Mouse (Mus musculus) brain, embryonic 14.5 days (tissue): ENCODE results near the gene Ncoa6. TPM values are rescaled to one million over a fixed set of nuclear protein-coding genes. Genes with fewer than 3 reads are reported as not detected.

Source experiments
- DNase-seq: peaks from one replicate; pipeline ENCODE4 v3.0.0-alpha.2; 2011; ENCODE audit warnings: low read depth
- CTCF ChIP-seq: fragments of 200-500 bp; IDR thresholded peaks from 2 replicates; pipeline ENCODE4 v1.5.1; 2012; ENCODE audit warnings: inconsistent platforms, mild to moderate bottlenecking, moderate library complexity, borderline replicate concordance; ENCODE audit not compliant: insufficient read depth, insufficient read length; ENCODE audit errors: extremely low read depth
- POLR2A ChIP-seq: fragments of 200-500 bp; IDR thresholded peaks from 2 replicates; pipeline ENCODE4 v1.6.1; 2012; ENCODE audit warnings: mild to moderate bottlenecking, inconsistent platforms, borderline replicate concordance; ENCODE audit not compliant: poor library complexity, insufficient read depth, insufficient read length, severe bottlenecking; ENCODE audit errors: extremely low read depth
- polyA plus RNA-seq: library from polyadenylated mRNA; depleted of rRNA; stranded (reverse); fragments of >200 nt; gene quantifications from 2 replicates; pipeline ENCODE4 v1.2.3, GENCODE M21; 2012; rRNA removed

Gene Ncoa6
- polyA plus RNA-seq = 56.8 and 75.2 TPM in 2 replicates

DNA sequence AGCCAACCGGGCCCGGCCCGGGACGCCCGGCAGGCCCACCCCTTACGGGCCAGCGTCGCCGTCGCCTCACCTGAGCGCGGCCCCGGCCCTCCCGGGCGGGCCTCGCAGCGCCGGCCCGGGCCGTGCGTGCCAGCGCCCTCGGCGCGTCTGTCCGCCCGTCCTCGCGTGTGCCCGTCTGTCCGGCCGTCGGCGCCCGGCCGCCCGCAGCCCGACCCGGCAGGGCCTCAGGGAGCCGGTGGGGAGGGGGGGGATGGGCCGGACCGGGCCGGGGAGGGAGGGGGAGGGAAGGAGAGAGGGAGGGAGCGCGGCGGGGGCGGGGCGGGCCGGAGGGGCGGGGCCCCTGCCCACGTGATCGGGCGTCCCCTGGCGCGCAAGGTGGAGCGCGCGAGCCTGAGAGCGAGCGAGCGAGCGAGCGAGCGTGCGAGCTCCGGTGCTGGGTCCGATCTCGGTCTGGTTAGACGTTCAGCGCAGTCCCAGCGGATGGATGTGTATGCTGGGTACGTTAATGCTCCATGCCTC, at the start of gene Ncoa6:
Ncoa6 (minus strand) TSS at position 325 of the 519 bp plus-strand sequence.
- DNase-seq = peak; percentile 92
- no peak for TF ChIP-seq CTCF
- TF ChIP-seq POLR2A = peak; percentile 71

DNA sequence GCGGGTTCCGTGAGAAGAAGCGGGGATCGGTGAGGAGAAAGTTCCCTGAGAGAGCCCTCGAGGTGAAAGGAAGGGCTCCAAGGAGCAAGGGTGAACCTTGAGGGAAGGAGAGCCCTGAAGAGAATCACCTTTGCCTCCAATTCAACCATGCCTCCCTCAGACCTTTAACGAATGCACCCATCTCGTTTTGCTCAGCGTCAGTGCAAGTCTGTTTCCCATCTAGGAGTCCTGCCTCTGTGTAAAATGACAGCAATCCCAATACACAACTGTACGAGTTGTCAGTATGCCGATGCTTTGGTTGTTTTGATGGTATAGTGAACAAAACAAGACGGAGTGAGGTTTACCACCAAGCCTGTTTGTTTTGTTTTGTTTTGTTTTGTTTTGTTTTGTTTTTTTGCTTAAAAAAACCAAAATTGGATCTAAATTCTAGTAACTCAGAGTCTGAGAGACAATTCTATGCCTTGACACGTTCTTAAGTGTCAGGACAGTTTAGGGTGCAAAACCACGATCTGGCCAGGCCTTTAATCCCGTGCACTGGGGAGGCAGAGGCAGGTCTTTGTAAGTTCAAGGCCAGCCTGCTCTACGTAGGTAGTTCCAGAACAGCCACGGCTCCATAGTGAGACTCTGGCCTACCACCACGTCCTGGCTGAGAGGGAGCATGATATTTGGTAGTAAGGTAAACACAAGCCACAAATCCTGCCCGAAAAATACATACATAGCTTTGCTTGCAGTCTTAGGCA, 45.0 kb upstream of the Ncoa6 start:
- TF ChIP-seq CTCF = no peak
- TF ChIP-seq POLR2A = no peak
- no peak for DNase-seq

DNA sequence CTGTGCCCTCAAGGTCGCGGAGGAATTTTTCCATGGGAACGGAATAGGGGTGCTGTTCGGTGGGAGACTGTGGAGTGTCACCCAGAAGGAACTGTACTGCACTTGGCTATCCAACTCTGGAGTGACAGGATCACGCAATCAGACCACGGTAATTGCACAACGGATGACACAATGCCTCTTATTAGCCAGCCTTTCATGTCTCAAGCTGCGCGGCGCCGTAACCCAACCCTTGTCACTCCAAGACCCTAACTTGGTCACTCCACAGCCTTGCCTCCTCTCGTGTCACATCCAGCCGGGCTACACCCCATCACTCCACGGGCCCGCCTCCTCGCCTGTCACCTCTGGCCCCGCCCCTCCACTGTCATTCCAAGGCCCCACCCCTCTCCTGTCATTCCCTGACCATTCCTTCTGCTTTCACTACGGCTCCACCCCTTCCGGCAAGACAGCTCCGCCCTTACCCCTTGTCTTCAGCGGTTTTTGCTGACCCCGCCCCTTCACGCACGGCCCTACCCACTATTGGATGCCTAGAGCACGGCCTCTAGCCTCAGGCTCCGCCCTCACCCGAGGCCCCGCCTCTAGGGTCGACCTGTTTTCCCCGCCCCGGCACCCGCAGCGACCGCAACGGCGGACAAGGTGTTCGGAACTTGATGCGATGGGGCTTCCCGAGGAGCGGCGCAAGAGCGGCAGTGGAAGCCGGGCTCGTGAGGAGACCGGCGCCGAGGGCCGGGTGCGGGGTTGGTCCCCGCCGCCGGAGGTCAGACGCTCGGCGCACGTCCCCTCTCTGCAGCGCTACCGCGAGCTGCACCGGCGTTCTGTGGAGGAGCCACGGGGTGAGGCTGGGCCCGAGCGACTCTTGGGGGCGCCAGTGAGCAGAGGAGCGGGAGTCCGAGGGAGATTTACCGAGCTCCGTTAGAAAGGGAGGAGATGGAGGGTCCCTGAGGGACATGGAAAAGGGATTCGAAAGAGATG, 44.0 kb upstream of the Ncoa6 start, which contains the start of the genes Acss2 and Ggt7:
Acss2 (plus strand) TSS at position 494 of the 969 bp plus-strand sequence.
Ggt7 (minus strand) TSS at position 783 of the 969 bp plus-strand sequence.
- peak; percentile 99 for DNase-seq
- TF ChIP-seq POLR2A (0 out of 2 replicates have a peak, but pooled peaks have one; percentile 25), CTCF (peak; percentile 71)

DNA sequence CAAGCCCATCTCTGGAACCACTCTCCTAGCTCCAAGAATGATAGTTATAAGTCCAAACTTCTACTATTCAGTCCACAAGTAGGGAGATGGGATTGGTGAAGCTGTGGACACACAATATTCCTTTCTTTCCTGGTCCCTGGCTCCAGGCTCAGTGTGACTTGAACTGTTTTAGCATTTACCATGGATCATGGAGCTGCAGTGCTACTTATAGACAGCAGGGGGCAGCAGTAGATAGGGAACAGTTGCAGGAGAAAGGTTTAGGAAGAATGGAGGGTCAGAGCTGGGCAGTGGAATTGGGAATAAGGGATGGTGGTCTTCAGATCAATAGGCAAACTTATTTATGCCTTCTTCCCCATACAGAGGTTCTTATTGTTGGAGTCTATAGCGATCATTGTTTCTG, 42.2 kb upstream of the Ncoa6 start:
- peak; percentile 83 for DNase-seq
- TF ChIP-seq CTCF (peak; percentile 90; the same call in 1 of the 2 replicates), POLR2A (no peak)

DNA sequence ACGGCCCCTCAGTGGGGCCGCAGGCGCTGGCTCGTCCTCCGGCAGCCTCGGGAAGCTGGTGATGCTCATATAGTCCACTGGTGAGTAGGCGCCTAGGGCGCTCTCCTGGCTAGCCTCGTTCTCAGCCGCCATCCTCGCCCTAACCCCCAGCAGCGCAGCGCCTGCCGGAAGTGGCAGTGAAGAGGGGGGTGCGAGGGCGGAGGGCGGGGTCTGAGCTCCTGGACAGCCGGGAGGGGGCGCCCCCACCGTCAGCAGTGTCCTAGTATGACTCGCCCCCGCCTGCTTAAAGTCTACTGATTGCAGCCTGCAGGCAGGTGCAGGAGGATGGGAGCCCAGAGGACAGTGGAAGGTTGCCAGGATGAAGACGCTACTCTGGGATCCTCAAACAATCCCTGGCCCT, 41.0 kb upstream of the Ncoa6 start:
- DNase-seq = peak; percentile 89
- no peak; the same call in 1 of the 2 replicates for TF ChIP-seq CTCF
- peak; percentile 38; the same call in 1 of the 2 replicates for TF ChIP-seq POLR2A

DNA sequence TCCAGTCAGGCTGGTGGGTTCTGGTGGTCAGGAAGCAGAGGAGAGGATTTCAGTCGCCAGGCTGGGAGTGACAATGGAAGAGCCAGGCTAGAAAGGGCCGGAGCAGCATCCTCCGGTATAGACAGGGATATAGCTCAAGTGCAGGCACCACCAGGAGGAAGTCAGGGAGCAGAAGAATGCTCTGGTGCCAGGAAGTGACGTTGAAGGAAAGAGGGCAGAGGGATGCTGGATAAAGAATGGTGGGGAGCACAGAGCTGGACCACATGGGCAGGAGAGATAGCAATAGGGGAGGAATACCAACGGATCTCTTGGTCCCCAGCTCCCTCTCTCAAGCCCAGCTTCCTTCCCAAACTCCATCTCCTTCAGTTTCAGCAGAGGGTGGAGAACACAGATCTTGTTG, 39.8 kb upstream of the Ncoa6 start:
- DNase-seq = peak; percentile 23
- TF ChIP-seq POLR2A (no peak), CTCF (no peak)

DNA sequence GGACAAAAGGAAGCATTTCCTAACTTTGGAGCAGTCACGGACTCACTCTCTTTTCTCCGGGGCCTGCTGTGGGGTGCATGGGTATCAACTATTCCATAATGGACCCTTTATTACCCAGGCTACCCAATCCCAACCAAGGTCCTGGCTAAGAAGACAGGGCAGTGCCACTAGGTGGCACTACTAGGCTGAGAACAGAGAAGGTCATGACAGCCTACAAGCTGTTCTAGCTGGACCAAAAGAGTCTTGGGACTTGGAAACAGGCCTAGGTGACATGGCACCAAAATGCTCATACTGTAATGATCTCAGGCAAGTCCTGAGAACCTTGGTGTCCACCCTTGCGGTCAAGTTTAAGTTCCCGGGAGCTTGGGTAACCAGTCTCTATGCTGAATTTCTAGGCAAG, 38.8 kb upstream of the Ncoa6 start:
- DNase-seq = peak; percentile 60
- TF ChIP-seq CTCF = peak; percentile 71; the same call in 1 of the 2 replicates
- TF ChIP-seq POLR2A = no peak

DNA sequence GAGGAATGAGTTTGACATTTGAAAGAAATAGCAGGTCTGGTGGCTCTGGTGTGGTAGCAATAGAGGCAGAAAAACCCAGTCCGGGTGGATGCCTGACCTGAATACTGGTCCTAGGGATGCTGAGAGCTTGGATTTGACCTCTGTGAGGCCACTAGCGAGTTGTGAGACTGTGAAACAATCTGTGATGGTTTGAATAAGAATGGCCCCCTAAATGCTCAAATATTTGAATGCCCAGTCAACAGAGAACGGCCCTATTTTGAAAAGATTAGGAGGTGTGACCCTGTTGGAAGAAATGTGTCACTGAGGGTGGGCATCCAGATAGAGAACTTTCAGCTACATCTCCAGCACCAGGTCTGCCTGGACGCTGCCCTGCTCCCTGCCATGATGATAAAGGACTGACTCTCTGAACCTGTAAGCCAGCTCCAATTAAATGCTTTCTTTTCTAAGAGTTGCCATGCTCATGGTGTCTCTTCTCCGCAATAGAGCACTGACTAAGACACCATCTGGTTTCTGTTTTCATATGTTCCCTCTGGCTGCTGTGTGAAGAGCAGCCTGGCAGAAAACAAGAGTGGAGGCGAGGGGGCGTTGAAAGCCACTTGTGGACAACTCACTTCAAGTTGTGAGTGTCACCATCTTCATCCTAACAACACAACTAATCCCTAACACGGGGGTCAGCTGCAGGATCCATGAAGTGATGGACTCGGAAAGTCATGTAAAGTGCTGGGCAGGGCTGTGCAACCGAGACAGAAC, 34.2 kb upstream of the Ncoa6 start:
- TF ChIP-seq POLR2A (no peak), CTCF (no peak)
- no peak for DNase-seq

DNA sequence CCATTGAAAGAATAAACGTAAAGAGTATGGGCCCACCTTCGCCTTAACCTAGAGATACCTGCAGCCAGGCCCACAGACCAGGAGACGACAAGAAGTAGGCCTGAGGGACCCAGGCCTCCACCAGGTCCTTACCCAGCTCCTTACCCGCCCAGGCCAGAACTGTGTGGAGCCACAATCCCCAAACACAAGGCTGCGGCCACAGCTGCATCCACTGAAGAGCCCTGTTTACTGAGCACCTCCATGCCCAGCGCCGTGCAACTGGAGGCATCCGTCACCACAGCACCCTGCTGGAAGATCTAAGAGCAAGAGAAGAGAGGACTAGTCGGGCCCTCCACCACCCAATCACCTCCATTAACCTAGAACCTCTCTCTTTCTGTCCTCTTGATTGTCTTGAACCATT, 32.1 kb upstream of the Ncoa6 start:
- DNase-seq = no peak
- TF ChIP-seq POLR2A (no peak), CTCF (no peak)

DNA sequence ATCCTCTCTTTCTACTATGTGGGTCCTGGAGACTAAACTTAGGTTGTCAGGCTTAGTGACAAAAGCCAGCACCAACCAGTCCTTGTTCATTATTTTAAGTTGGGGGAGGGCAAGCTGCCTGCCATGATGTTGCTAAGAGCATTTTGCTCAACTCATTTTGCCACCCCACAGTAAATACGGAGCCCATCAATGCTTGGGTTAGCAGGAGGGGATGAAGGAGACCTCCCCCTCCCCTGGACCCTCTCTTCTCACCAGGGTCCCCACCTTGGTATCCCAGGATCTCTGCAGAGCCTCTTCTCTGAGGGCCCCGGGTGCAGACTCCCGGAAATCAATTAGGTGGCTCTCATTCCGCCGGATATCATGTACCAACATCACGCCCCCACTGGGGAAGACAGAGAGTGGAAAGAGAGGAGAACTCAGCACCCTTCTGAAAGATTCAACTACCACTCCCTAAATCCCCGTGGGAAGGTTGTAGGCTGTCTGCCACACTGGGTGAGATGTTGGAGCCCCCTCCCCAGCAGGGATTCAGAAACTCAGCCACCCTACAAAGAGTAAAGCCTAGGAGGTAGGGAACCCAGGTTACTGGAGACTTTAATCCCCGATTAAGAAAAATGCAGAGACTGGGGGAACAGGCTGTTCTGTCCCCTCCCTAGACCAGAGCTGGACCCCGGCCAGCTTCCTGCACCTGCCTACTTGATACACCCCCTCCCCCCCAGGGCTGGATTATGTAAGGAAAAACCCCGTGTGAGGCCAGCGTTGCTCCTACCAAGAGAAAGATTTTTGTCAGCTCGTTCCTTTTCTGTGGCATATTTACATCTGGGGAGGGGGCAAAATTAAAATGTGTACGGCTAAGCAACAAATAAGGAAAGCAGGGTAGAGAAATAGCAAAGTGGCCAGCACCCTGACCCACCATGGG, 31.0 kb upstream of the Ncoa6 start:
- TF ChIP-seq POLR2A (no peak), CTCF (no peak)
- DNase-seq = peak; percentile 81

DNA sequence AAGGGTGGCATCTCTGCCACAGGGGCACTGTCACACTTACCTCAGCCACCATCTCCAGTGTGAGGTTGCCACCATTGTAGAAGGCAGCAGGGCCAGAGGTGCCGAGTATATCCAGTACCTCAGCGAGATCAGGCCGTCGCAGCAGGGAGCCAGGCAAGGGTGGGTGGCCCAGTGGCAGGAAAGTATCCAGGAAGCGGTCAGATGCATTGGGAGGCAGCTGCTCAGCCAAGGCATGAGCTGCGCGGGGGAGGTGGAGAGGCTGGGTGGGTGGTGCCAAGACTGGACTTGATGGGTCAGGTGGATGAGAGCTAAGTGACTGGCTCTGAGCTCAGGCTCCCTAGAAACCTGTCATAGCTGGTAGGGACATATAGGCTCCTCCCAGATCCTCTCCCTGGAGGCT, 28.9 kb upstream of the Ncoa6 start:
- TF ChIP-seq CTCF (no peak), POLR2A (no peak)
- DNase-seq = no peak
